Mouse (Mus musculus) bone marrow macrophage, adult 2 months (primary cell): ENCODE results near the gene Nme2.

Experiments used
- CTCF ChIP-seq: IDR thresholded peaks from 2 replicates; pipeline ENCODE4 v1.5.1; 2012; ENCODE audit warnings: low read depth, mild to moderate bottlenecking, low read length, moderate library complexity
- POLR2A ChIP-seq: IDR thresholded peaks from 2 replicates; pipeline ENCODE4 v1.6.1; 2012; ENCODE audit warnings: mild to moderate bottlenecking, low read depth, low read length, borderline replicate concordance

DNA sequence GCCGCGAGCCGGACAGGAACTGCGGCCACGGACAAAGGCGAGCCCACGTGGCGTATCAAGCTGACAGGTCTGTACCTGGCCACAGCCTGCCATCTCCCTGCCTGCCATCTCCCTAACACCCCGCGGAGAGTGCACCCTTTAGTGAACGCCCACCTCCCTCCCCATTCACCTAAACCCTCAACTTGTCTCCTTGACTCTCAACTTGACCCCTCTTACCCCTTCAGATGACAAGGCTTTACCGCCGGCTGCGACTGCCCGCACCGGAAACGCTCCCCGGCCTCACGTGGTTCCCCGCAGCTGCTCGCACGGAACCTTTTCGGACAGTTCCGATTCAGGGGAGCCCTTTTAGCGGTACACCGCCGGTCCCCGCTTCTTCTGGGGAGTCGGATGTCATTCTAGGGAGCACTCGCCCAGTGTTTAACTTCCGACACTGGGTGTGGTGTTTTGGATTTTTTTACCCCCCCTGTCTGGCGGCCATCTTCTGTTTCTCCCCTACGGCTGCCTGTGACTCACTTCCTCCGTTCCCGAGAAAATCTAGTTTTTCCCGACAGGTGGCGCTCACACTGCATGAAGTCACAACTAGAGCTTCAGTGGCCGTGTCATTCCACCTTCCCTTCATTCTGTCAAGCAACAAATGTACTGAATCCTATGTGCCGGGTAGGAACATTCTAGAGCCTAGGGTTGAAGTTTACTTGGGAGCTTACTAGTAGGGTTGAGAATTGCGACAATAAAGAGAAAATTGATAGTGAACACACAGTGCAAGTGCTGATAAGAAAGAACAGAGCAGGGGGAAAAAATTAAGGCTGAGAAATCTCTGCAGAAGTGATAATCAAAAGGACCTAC, 12.2 kb upstream of the Nme2 start, which contains the start of the genes Gm20390 and Nme1:
- TF ChIP-seq CTCF (peak; percentile 48), POLR2A (no peak)
